Mouse (Mus musculus) retina, postnatal 7 days (tissue): Measurements from ENCODE around the gene Slc13a2.

ENCODE experiments used
- DNase-seq: peaks from one replicate; pipeline ENCODE4 v3.0.0-alpha.2; 2012; ENCODE audit warnings: low read depth, low spot score

The Slc13a2 gene

DNA sequence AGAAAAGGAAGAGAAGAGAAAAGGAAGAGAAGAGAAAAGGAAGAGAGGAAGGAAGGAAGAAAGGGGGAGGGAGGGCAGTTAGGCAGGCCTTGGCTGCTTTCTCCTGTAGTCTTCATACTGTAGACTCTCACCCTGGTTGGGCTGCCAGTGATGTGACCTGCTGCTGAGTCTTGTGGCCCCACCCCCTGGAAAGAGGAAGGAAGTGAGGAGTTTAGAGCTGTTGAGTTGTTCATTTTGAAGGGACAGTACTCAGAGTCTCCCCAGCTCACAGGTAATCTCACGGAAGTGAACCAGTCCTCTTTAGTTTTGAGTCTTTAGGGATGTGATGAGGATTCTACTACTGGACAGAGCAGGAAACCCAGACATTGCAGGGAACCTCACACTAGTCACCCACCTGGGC, 68.9 kb downstream of the Slc13a2 start:
- DNase-seq: no peak

DNA sequence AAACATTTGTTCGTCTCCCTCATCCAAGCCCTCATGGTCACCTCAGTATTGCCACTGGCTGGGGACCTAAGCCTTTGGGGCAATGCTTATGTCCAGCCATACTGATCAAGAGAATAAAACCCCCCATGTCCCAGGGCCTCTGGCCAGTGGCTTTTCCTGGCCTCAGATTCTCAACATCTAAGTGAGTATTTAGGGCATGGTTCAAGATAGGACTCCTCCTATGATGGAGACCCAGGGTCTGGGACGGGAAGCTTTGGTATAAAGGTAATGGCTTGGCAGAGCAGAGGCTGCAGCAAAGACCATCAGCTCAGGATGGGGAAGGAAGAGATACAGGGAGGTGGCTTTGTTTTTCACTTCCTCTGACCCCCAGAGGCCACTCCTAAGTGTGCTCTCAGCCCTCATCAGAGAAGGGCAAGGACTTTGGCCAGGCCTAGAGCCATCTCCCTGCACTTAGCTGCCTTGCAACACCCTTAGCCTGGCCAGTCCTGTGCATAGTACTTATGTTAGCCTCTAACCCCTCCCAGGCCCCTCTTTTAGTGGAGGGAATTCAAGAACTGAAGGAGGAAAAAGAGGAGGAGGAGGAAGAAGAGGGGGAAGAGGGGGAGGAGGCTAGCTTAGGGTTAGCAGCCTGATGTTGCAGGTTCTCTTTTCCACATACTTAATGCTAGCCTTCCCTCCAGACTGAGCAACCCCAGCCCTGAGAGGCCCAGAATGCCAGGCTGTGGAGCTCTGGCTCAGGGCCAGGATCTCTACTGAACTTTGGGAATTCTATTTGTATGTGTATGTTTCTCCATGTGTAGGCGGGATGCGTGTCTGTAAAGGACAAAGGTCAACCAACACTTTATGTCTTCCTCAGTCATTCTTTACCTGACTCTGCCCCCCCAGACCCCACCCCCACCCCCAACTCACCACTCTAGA, 72.3 kb downstream of the Slc13a2 start:
- no peak for DNase-seq

DNA sequence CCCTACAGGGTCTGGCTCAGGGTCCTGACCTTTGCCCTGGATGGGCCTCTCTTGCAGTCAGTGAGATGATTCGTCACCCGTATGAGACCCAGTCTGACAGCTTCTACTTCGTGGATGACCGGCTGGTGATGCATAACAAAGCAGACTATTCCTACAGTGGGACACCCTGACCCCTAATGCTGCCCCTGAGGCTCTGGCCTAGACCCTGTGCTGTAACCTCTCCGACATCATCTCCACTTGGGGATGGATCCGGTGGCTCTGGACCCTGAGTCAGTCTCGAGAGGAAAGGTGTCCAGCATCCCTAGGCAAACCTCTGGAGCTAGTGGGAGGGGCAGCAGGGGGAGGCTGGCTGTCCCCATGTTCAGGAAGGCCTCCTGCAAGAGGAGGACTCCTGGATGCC, 73.5 kb downstream of the Slc13a2 start:
- no peak for DNase-seq

DNA sequence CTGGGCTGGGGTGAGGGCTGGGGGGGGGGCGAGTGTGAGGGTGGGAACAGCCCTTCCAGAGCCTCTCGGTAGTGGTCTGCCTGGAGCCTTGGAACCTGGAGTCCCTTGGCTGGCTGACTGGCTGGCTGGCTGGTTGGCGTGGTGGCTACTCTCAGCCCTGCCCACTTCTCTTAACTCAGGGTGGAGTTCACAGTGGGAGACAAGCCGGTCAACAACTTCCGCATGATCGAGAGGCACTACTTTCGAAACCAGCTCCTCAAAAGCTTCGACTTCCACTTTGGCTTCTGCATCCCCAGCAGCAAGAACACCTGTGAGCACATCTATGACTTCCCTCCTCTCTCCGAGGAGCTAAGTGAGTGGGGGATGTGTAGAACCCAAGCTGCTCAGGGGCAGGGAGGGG, 74.1 kb downstream of the Slc13a2 start:
- no peak for DNase-seq
